Mouse (Mus musculus) midbrain, embryonic 10.5 days (tissue): ENCODE measurements around the gene Rxrg. TPM values are rescaled to one million over a fixed set of nuclear protein-coding genes. Genes with fewer than 3 reads are reported as not detected.

Experiments
- DNase-seq: peaks from one replicate; pipeline ENCODE4 v3.0.0-alpha.2; 2017; ENCODE audit warnings: low spot score
- H3K27ac ChIP-seq: fragments of 300-500 bp; sonication (generic); replicated peaks from 2 replicates; pipeline ENCODE4 v1.5.1; 2016; ENCODE audit warnings: mild to moderate bottlenecking
- H3K27me3 ChIP-seq: fragments of 300-500 bp; sonication (generic); 2 replicates; pipeline ENCODE4 v1.6.1; 2016; ENCODE audit warnings: low read depth, mild to moderate bottlenecking; ENCODE audit not compliant: poor library complexity, severe bottlenecking
- H3K36me3 ChIP-seq: fragments of 300-500 bp; sonication (generic); 2 replicates; pipeline ENCODE4 v1.6.1; 2016; ENCODE audit warnings: mild to moderate bottlenecking, moderate library complexity
- H3K4me1 ChIP-seq: fragments of 300-500 bp; sonication (generic); 2 replicates; pipeline ENCODE4 v1.6.1; 2016
- H3K4me3 ChIP-seq: fragments of 300-500 bp; sonication (generic); 2 replicates; pipeline ENCODE4 v1.5.1; 2016; ENCODE audit warnings: mild to moderate bottlenecking, moderate library complexity
- H3K9me3 ChIP-seq: fragments of 300-500 bp; sonication (generic); replicated peaks from 2 replicates; pipeline ENCODE4 v1.6.1; 2016; ENCODE audit warnings: mild to moderate bottlenecking
- WGBS: fragments of 180-500 bp; shearing (Covaris S2); methylation state at CpG from one replicate; pipeline ENCODE4 v1.1.7; 2016; 5-methylcytosine and 5-hydroxymethylcytosine counted together
- polyA plus RNA-seq: library from polyadenylated mRNA; unstranded; fragments of >200 nt; fragmentation: Nextera tagmentation; extraction: Ambion mirVana; gene quantifications from 2 replicates; pipeline ENCODE4 v1.2.1, GENCODE M21; 2016

The Rxrg gene
- 2.2 and 3.2 TPM in 2 replicates for polyA plus RNA-seq

DNA sequence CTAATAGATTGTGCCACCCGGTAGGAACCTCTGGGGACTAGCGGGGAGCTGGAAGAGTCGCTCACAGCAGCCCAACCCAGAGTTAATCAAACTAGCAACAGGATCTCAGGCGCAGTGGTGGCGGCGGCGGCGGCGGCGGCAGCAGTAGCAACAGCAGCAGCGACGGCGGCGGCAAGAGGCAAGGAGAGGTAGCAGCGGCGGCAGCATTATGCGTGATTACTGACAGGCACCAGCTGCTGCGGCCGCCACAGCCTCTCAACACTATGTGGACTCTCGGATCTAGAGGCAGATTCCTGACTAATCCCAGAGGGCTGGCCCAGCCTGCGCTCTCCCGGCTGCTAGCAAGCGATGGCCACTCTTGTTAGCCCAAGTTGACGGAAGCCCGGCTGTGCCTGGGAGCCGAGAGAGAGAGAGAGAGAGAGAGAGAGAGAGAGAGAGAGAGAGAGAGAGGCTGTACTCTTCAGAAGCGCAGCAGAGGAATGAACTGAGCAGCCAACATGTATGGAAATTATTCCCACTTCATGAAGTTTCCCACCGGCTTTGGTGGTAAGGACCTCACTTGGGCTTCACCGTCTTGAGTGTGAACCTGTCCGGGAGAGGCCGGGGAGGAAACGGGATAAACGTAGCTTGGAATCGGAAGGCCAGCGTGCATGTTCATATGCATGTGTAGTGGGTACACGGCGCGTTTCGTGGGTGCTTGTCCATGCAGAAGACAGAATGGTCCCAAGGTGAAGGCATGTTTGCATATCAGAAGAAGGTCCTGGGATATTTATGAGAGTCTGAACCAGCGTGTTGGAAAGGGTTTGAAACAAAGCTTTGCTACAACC lies at the start of gene Rxrg:
Gene Rxrg (plus strand): TSS at position 130 of the 827 bp plus-strand sequence.
- Histone ChIP-seq H3K9me3 (no peaks in the 10 kb centered on the region), H3K4me3 (peak within 1 kb of the TSS; percentile 58), H3K27ac (peak within 1 kb of the TSS; percentile 77), H3K36me3 (no peaks in the 10 kb centered on the region), H3K27me3 (peaks cover 85% of the 10 kb centered on the region), H3K4me1 (peaks cover 27% of the 10 kb centered on the region)
- under 1% methylated on average over 40 of the region's 40 CpGs for WGBS
- DNase-seq, result peak; percentile 82

DNA sequence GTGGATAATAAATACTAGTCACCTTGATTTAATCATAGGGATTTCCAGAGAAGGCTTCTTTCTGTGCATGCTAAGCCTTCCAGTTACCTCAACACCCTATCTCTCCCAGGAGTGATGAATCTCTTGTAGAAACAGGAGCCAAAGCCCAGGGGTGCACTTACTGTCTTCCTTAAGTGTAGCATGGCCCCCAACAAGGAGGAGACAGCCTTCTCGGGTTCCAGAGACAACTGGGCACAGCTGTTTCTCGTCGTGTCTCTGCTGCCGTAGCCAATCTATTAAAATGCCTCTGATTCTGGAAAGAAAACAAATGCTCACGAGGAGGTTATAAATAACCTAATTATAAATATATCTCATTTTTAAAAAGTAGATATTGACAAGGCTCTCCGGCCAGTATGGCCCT lies 48.9 kb upstream of the Rxrg start:
- no peaks in the 10 kb centered on the region for H3K36me3 ChIP-seq
- 0 out of 2 replicates have a peak, but pooled peaks cover 5% of the 10 kb centered on the region for H3K4me1 ChIP-seq
- H3K4me3 ChIP-seq, result no peak overlapping the region
- no peak for DNase-seq
- no peaks in the 10 kb centered on the region for H3K9me3 ChIP-seq
- no peaks in the 10 kb centered on the region for H3K27me3 ChIP-seq
- H3K27ac ChIP-seq, result no peak overlapping the region
- 85% methylated on average over 6 of the region's 6 CpGs for WGBS

DNA sequence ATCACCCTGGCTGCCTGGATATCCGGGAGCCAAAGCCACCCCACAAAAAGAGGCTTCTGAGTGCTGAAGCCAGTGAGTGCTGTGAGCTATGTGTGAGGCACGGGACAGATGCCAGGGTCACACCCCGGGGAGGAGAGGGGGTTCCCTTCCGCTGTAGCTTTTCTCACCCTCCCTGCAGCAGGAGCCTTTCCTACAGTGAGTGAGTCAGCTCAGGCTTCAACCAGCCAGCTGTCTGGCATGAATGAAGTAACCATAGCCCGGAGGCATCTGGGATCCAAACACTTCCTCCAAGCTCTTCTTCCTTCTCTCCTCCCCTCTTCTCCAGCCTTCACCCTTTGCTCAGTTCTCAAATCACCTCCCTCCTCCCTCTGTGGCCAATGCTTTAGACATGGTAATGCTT lies 46.6 kb upstream of the Rxrg start:
- H3K27me3 ChIP-seq, result no peaks in the 10 kb centered on the region; the same call in 1 of the 2 replicates
- peaks cover 9% of the 10 kb centered on the region; the same call in 1 of the 2 replicates for H3K4me1 ChIP-seq
- no peak overlapping the region for H3K4me3 ChIP-seq
- no peak for DNase-seq
- no peak overlapping the region for H3K27ac ChIP-seq
- H3K36me3 ChIP-seq, result no peaks in the 10 kb centered on the region
- whole genome bisulfite sequencing, result 63% methylated on average over 5 of the region's 5 CpGs
- no peaks in the 10 kb centered on the region for H3K9me3 ChIP-seq

DNA sequence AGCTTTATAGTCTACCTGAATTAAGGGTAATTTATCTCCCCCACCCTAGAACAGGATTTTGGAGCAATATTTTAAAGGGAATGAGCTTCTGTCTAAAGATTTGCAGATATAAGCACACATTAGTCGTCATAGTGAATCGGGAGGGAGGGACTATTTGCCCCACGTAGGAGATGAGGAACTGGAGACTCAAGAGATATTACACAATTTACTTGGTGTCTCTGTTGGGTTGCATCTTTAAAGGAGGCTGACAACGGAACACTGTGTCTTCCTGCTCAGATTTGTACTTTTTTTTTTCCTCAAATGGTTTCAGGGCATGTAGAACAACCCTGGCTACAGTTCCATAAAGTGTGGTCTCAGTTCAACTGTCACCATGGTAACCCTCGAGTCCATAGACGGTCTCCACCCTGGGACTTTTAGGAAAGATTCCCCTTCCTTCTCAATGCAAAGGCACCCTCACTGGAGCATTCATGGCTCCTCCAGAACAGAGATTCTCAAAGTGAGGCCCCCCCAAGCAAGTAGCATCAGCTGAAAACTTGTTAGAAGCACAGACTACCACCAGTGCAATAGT lies 44.1 kb upstream of the Rxrg start:
- no peaks in the 10 kb centered on the region for H3K36me3 ChIP-seq
- H3K4me3 ChIP-seq, result no peak overlapping the region
- no peaks in the 10 kb centered on the region for H3K9me3 ChIP-seq
- DNase-seq, result no peak
- no peaks in the 10 kb centered on the region; the same call in 1 of the 2 replicates for H3K27me3 ChIP-seq
- H3K27ac ChIP-seq, result no peak overlapping the region
- 81% methylated on average over 6 of the region's 6 CpGs for WGBS
- H3K4me1 ChIP-seq, result peaks cover 9% of the 10 kb centered on the region; the same call in 1 of the 2 replicates

DNA sequence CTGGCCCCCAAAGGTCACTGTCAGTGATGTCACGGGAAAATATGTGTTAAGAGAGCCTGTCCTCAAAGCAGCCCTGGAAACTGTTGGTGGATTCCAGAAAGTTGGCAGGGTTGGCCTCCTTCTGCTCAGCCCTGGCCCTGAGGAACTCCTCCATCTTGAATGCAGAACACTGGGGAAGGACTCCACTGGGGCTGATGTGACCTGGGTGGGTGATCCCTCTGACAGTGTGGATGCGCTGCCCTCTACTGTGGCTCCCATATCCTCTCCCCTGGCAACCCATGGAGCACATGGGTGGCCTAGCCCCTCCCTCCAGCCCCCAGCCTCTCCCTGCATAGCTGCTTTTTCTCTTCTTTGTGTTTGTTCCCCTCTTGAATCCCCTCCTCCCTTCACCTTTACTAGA lies 31.6 kb upstream of the Rxrg start:
- peaks cover 26% of the 10 kb centered on the region for H3K4me1 ChIP-seq
- H3K27ac ChIP-seq, result peak overlapping the region; percentile 28
- WGBS, result 75% methylated on average over 2 of the region's 2 CpGs
- no peak overlapping the region for H3K4me3 ChIP-seq
- no peaks in the 10 kb centered on the region for H3K27me3 ChIP-seq
- DNase-seq, result no peak
- H3K36me3 ChIP-seq, result no peaks in the 10 kb centered on the region
- H3K9me3 ChIP-seq, result no peaks in the 10 kb centered on the region

DNA sequence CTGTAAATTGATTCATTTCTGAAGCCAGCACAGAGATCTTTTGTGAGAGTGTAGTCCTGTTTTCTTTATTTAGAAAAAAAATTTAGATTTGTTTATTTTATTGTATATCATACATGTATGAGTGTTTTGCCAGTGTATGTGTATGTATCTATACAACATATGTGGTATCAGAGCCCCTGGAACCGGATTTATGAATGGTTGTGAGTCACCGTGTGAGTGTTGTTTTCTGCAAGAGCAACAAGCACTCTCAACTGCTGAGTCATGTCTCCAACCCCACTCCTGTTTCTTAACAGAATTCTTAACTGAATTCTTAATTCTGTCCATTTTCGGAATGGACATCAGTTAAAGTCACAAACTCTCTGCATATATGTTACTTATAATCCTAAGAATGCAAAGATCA lies 19.1 kb upstream of the Rxrg start:
- 85% methylated on average over 3 of the region's 3 CpGs for WGBS
- Histone ChIP-seq H3K4me3 (no peak overlapping the region), H3K27ac (no peak overlapping the region), H3K9me3 (no peaks in the 10 kb centered on the region), H3K36me3 (no peaks in the 10 kb centered on the region), H3K27me3 (peaks cover 51% of the 10 kb centered on the region), H3K4me1 (peaks cover 13% of the 10 kb centered on the region)
- DNase-seq, result no peak

DNA sequence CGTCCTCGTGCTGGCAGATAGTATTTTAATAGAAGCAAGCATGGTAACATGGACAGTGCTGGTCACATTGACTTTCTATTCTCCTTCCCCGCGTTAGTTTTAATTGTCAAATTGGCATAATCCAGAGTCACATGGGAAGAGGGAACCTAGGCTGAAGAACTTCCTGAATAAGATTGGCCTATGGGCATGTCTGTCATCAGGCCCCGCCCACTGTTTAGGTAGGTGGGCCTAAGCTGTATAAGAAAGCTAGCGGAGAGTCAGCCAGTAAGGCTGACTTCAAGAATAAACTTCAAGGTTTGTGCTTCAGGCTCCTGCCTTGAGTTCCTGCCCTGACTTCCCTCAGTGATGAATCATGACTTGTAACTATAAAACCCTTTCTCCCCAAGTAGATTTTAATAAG lies 15.0 kb upstream of the Rxrg start:
- peak; percentile 28 for DNase-seq
- H3K27me3 ChIP-seq, result peaks cover 84% of the 10 kb centered on the region
- H3K27ac ChIP-seq, result no peak overlapping the region
- no peaks in the 10 kb centered on the region for H3K36me3 ChIP-seq
- H3K9me3 ChIP-seq, result no peaks in the 10 kb centered on the region
- H3K4me3 ChIP-seq, result no peak overlapping the region
- WGBS, result 59% methylated on average over 6 of the region's 6 CpGs
- peaks cover 24% of the 10 kb centered on the region for H3K4me1 ChIP-seq

DNA sequence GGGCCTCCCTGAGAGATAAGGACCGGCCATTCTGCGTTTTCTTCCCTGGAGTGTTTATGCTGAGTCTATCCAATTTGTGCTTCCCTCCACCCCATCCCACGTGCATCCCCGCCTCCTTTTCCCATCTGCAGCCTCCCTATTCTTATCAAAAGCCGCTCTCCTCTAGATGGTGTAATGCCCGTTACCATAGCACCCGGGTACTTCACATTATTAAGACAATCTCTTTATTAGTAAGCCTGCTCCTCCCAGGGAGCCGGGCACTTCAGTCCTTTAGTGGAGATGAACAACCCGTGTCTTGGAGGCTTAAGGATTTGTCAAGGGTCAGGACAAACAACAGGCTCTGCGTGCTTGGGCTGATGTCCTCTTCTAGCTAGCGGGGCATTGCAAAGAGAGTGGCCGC lies 14.3 kb upstream of the Rxrg start:
- WGBS, result 20% methylated on average over 12 of the region's 12 CpGs
- peaks cover 91% of the 10 kb centered on the region for H3K27me3 ChIP-seq
- peak overlapping the region; percentile 20; the same call in 1 of the 2 replicates for H3K4me3 ChIP-seq
- H3K9me3 ChIP-seq, result no peaks in the 10 kb centered on the region
- peaks cover 24% of the 10 kb centered on the region for H3K4me1 ChIP-seq
- DNase-seq, result peak; percentile 51
- no peak overlapping the region for H3K27ac ChIP-seq
- H3K36me3 ChIP-seq, result no peaks in the 10 kb centered on the region

DNA sequence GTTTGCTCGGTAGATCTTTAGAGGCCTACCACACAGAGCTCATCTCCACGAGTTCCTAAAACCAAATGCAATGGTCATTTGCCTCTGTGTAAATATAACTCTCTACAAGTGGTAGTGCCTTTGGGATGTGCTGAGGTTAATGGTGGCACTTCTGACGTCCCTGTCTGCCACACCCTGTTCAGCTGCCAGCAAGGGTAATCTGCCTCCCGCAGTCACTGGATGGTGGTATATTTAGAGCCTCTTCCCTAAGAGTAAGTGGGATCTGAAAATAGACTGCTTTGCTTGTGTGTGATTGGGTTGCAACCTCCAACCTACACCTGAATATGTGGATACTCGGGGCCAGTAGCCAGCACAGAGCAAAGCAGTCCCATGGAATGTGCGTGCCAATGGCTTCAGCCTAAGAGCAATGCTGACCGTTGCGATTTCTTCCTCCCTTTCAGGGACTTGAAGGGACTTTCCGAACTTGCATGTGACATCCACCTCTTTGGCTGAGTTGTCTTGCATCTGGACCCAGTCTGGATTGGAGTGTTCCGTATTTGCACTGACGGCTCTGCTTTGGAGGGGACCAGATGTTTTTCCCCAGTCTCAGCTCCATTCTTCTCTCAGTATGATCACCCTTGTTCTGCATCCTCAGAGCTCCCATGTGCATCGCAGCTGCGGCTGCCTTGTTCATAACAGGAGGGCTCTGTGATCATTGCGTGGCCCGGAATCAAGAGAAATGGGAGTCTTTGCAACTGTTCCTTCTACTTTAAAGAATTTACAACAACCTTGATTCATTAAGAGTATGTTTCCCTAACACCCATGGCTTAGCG lies 9.2 kb upstream of the Rxrg start:
- Histone ChIP-seq H3K4me1 (peaks cover 13% of the 10 kb centered on the region), H3K4me3 (no peak overlapping the region), H3K27ac (no peak overlapping the region), H3K27me3 (peaks cover 79% of the 10 kb centered on the region), H3K36me3 (no peaks in the 10 kb centered on the region), H3K9me3 (no peaks in the 10 kb centered on the region)
- 90% methylated on average over 16 of the region's 16 CpGs for WGBS
- DNase-seq, result no peak

DNA sequence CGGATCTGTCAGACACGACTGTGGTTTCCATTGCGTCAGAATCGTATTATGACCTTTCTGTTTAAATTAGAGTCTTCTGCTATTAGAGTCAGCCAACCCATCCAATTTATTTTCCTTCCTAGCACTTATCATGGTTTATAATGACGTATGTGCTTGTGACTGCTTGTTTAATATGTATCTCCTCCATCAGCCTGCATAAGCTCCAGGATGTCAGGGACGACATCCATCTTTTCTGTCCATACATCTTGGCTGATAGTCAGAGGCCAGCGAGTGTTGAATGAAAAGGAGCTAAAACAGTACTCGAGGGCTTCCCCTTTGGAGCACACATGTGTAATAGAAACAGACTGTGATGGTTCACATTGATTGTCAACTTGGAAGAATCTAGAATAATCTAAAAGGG lies 6.0 kb upstream of the Rxrg start:
- no peak overlapping the region for H3K27ac ChIP-seq
- H3K4me3 ChIP-seq, result no peak overlapping the region
- WGBS, result 94% methylated on average over 8 of the region's 8 CpGs
- DNase-seq, result no peak
- no peaks in the 10 kb centered on the region for H3K4me1 ChIP-seq
- H3K9me3 ChIP-seq, result no peaks in the 10 kb centered on the region
- H3K36me3 ChIP-seq, result no peaks in the 10 kb centered on the region
- H3K27me3 ChIP-seq, result peaks cover 73% of the 10 kb centered on the region

DNA sequence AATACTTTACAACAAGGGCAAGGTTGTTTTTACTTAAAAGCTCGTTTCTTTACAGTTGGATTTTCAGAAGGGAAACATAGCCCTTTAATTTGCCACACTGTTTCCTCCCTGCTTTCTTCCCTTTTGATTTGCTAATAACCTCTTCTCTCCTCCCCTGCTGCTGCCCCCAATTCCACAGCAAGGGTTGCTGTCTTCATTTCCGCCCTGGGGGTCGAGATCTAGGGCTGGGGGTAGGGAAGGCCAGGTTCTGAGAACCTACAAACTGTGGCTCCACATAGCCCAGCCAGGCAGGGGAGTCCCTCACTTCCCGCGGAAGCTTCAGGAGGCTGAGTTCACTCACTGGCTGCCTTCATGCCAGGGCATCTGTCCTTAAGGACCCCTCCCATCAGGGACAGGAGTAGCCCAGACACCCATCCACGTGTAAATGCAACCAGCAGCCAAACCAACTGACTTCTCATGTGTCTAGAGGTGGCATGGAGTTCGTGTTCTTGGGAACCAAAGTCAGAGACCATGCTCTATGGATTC lies 1.1 kb downstream of the Rxrg start:
- Histone ChIP-seq H3K4me3 (peak overlapping the region; percentile 58; the same call in 1 of the 2 replicates), H3K27me3 (peaks cover 85% of the 10 kb centered on the region), H3K4me1 (peaks cover 34% of the 10 kb centered on the region), H3K36me3 (no peaks in the 10 kb centered on the region), H3K9me3 (no peaks in the 10 kb centered on the region), H3K27ac (no peak overlapping the region)
- WGBS, result 9% methylated on average over 7 of the region's 7 CpGs
- DNase-seq, result peak; percentile 28

DNA sequence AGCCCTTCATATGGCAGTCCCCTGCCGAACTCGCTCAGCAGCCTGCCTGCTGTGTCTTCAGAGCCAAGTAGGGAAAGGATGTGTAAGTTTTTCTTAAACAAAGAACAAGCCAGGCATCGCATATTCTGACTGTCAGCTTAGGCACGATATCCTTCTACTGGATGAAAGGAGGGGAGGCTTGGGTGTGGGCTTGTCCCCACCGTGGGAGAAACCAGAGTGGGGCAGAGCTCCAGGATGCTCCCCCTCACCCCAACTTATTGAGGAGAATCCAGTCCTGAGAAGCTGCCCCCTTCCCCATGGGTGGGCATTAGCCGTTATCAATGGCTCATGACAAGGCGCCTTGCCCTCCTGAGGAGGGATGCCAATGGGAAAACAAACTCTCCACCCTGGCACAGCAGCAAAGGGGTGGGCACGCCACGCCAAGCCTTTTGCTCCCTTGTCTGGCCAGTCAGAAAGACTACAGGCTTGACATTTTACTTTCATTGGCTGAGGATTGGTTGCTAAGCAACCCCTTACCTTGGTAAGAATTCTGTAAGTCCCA lies 10.1 kb downstream of the Rxrg start:
- DNase-seq, result no peak
- 19% methylated on average over 9 of the region's 9 CpGs for WGBS

More for the DNA sequence above, 10.1 kb downstream of the Rxrg start:
- Histone ChIP-seq H3K4me1 (peaks cover 27% of the 10 kb centered on the region), H3K27ac (no peak overlapping the region), H3K9me3 (no peaks in the 10 kb centered on the region), H3K27me3 (peaks cover 50% of the 10 kb centered on the region), H3K4me3 (peak overlapping the region; percentile 34), H3K36me3 (no peaks in the 10 kb centered on the region)
